Mouse (Mus musculus) cerebral cortex, adult 2 months (tissue): ENCODE measurements around the gene Efs.

Experiments
- WGBS: fragments of 180-500 bp; shearing (Covaris S2); methylation state at CpG from one replicate; pipeline ENCODE4 v1.1.7; 2018; 5-methylcytosine and 5-hydroxymethylcytosine counted together

The Efs gene

DNA sequence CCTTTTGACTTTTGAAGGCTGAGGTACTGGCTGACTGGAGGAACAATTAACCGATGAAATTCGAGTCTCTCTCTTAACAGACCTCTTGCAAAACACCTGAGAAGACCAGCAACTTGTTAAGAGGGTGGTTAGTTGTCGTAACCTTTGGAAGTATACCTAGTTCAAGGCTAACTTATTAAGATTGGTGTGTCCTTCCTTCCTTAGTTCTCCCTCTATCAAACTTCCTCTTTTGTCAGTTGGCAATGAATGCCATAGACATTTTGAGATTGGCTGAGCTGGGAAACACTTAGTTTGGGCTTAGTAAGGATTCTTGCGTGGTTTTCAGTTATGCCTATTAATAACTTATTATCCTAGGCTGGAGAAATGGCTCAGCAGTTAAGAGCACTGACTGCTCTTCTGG lies 57.9 kb downstream of the Efs start:
- WGBS, result 81% methylated on average over 4 of the region's 4 CpGs

GRCm38 (mm10) chr14:54866936-54867335 lies 59.0 kb downstream of the Efs start:
- WGBS, result 62% methylated on average over 5 of the region's 5 CpGs
